Mouse (Mus musculus) neural tube, embryonic 14.5 days (tissue): ENCODE results near the gene Tunar. TPM values are rescaled to one million over a fixed set of nuclear protein-coding genes. Genes with fewer than 3 reads are reported as not detected.

Source experiments
- ATAC-seq: fragments of 200-750 bp; cut with Nextera tagmentation; 2 replicates; pipeline ENCODE4 v1.8.0; 2017; ENCODE audit warnings: low read depth, mild to moderate bottlenecking, moderate TSS enrichment, moderate library complexity
- H3K27ac ChIP-seq: fragments of 300-500 bp; sonication (generic); 2 replicates; pipeline ENCODE4 v1.5.1; 2014; ENCODE audit warnings: low read depth, mild to moderate bottlenecking, control low read depth, low read length, moderate library complexity, mixed read lengths
- H3K27me3 ChIP-seq: fragments of 300-500 bp; sonication (generic); 2 replicates; pipeline ENCODE4 v1.6.1; 2014; ENCODE audit warnings: low read length; ENCODE audit not compliant: control insufficient read depth, insufficient read depth
- H3K36me3 ChIP-seq: fragments of 300-500 bp; sonication (generic); 2 replicates; pipeline ENCODE4 v1.6.1; 2014; ENCODE audit warnings: low read length, mixed read lengths; ENCODE audit not compliant: control insufficient read depth, insufficient read depth
- H3K4me1 ChIP-seq: fragments of 300-500 bp; sonication (generic); 2 replicates; pipeline ENCODE4 v1.6.1; 2014; ENCODE audit warnings: low read length; ENCODE audit not compliant: control insufficient read depth, insufficient read depth
- H3K4me2 ChIP-seq: fragments of 300-500 bp; sonication (generic); 2 replicates; pipeline ENCODE4 v1.6.1; 2014; ENCODE audit warnings: mild to moderate bottlenecking, low read depth, low read length, control low read depth
- H3K4me3 ChIP-seq: fragments of 300-500 bp; sonication (generic); 2 replicates; pipeline ENCODE4 v1.5.1; 2014; ENCODE audit warnings: low read depth, low read length, control low read depth, mixed read lengths
- H3K9ac ChIP-seq: fragments of 300-500 bp; sonication (generic); replicated peaks from 2 replicates; pipeline ENCODE4 v1.6.1; 2014; ENCODE audit warnings: low read depth, mild to moderate bottlenecking, control low read depth, low read length, mixed read lengths
- H3K9me3 ChIP-seq: fragments of 300-500 bp; sonication (generic); 2 replicates; pipeline ENCODE4 v1.6.1; 2016; ENCODE audit warnings: low read length; ENCODE audit not compliant: control insufficient read depth
- WGBS: fragments of 180-500 bp; shearing (Covaris S2); extraction: QIAGEN DNeasy Blood & Tissue Kit; methylation state at CpG from one replicate; pipeline ENCODE4 v1.1.7; 2014; 5-methylcytosine and 5-hydroxymethylcytosine counted together
- polyA plus RNA-seq: library from polyadenylated mRNA; unstranded; fragments of >200 nt; fragmentation: Nextera tagmentation; extraction: Ambion mirVana; gene quantifications from 2 replicates; pipeline ENCODE4 v1.2.1, GENCODE M21; 2014

The Tunar gene
- polyA plus RNA-seq, 1 experiment from 2014 or later: 29.9 TPM

GRCm38 (mm10) chr12:105420476-105420875 lies 86.8 kb downstream of the Tunar start:
- no peak overlapping the region for H3K9ac ChIP-seq
- no peaks in the 10 kb centered on the region for H3K36me3 ChIP-seq
- H3K4me3 ChIP-seq: no peak overlapping the region
- no peaks in the 10 kb centered on the region for H3K9me3 ChIP-seq
- ATAC-seq: no peak
- H3K27ac ChIP-seq: no peak overlapping the region
- H3K4me2 ChIP-seq: no peak overlapping the region
- 61% methylated on average over 6 of the region's 6 CpGs for WGBS
- H3K27me3 ChIP-seq: no peaks in the 10 kb centered on the region
- no peaks in the 10 kb centered on the region for H3K4me1 ChIP-seq

GRCm38 (mm10) chr12:105426541-105426940 lies 92.9 kb downstream of the Tunar start:
- no peak overlapping the region for H3K4me3 ChIP-seq
- no peaks in the 10 kb centered on the region for H3K36me3 ChIP-seq
- H3K27ac ChIP-seq: no peak overlapping the region
- ATAC-seq: no peak
- no peak overlapping the region for H3K4me2 ChIP-seq
- H3K9me3 ChIP-seq: no peaks in the 10 kb centered on the region
- no peaks in the 10 kb centered on the region for H3K4me1 ChIP-seq
- no peak overlapping the region for H3K9ac ChIP-seq
- H3K27me3 ChIP-seq: no peaks in the 10 kb centered on the region
- WGBS: 87% methylated on average over 7 of the region's 7 CpGs

GRCm38 (mm10) chr12:105427039-105427757 lies 93.5 kb downstream of the Tunar start:
- peak; percentile 87 for ATAC-seq
- no peaks in the 10 kb centered on the region for H3K4me1 ChIP-seq
- WGBS: 27% methylated on average over 10 of the region's 10 CpGs
- H3K9me3 ChIP-seq: no peaks in the 10 kb centered on the region
- no peaks in the 10 kb centered on the region for H3K27me3 ChIP-seq
- H3K9ac ChIP-seq: no peak overlapping the region
- no peaks in the 10 kb centered on the region for H3K36me3 ChIP-seq
- no peak overlapping the region for H3K4me3 ChIP-seq
- H3K27ac ChIP-seq: no peak overlapping the region
- no peak overlapping the region for H3K4me2 ChIP-seq

- H3K4me3 ChIP-seq: no peak overlapping the region
- no peaks in the 10 kb centered on the region for H3K36me3 ChIP-seq
- no peak overlapping the region for H3K27ac ChIP-seq
- no peaks in the 10 kb centered on the region for H3K4me1 ChIP-seq
- no peaks in the 10 kb centered on the region for H3K27me3 ChIP-seq
- 60% methylated on average over 3 of the region's 3 CpGs for WGBS
- H3K9me3 ChIP-seq: no peaks in the 10 kb centered on the region
- no peak overlapping the region for H3K9ac ChIP-seq
- no peak for ATAC-seq
- no peak overlapping the region for H3K4me2 ChIP-seq
Observed at GRCm38 (mm10) chr12:105431872-105432271, 98.2 kb downstream of the Tunar start.

GRCm38 (mm10) chr12:105432807-105433206 lies 99.1 kb downstream of the Tunar start:
- H3K27ac ChIP-seq: no peak overlapping the region
- H3K9ac ChIP-seq: no peak overlapping the region
- no peaks in the 10 kb centered on the region for H3K4me1 ChIP-seq
- H3K4me3 ChIP-seq: no peak overlapping the region
- H3K27me3 ChIP-seq: no peaks in the 10 kb centered on the region
- WGBS: 76% methylated on average over 3 of the region's 3 CpGs
- H3K4me2 ChIP-seq: no peak overlapping the region
- no peaks in the 10 kb centered on the region for H3K36me3 ChIP-seq
- no peak for ATAC-seq
- H3K9me3 ChIP-seq: no peaks in the 10 kb centered on the region

Other genes starting within 250 kb of the Tunar start
- not detected in 2 replicates for gene Tcl1b2, start 187.9 kb upstream of the Tunar start, polyA plus RNA-seq
- not detected in 2 replicates for gene Tcl1b1, start 174.2 kb upstream of the Tunar start, polyA plus RNA-seq
- not detected in 2 replicates for gene Tcl1b5, start 157.5 kb upstream of the Tunar start, polyA plus RNA-seq
- gene Tcl1b3, start 142.8 kb upstream of the Tunar start, polyA plus RNA-seq: not detected in 2 replicates
- not detected in 2 replicates for gene Tcl1b4, start 131.9 kb upstream of the Tunar start, polyA plus RNA-seq
- not detected in 2 replicates for gene Tcl1, start 111.1 kb upstream of the Tunar start, polyA plus RNA-seq
- gene D430019H16Rik, start 120.0 kb downstream of the Tunar start, polyA plus RNA-seq: 20.2 and 30.4 TPM in 2 replicates
- gene Bdkrb2, start 229.4 kb downstream of the Tunar start, polyA plus RNA-seq: 0.43 and 1.1 TPM in 2 replicates